Mouse (Mus musculus) E14TG2a.4 (cell line): Measurements from ENCODE around the gene Tmem199.

Experiments
- CTCF ChIP-seq: conservative IDR thresholded peaks from 2 replicates; pipeline ENCODE4 v1.5.1; 2014; ENCODE audit warnings: low read length
- NANOG ChIP-seq: IDR thresholded peaks from 2 replicates; pipeline ENCODE4 v1.6.1; 2014; ENCODE audit warnings: borderline replicate concordance, low read length, mixed read lengths
- POU5F1 ChIP-seq: IDR thresholded peaks from 2 replicates; pipeline ENCODE4 v1.6.1; 2014; ENCODE audit warnings: low read length, borderline replicate concordance

GRCm38 (mm10) chr11:78495904-78496303 lies 16.1 kb downstream of the Tmem199 start:
- TF ChIP-seq CTCF (no peak), POU5F1 (no peak), NANOG (no peak)
